Mouse (Mus musculus) c-Kit-positive CD71-negative TER-119-negative erythroid progenitor cells, embryonic 14.5 days (primary cell): ENCODE results near the gene Clec4e.
"Not testable (repeated sequence)": the region's sequence is repeated elsewhere in the genome, so short reads cannot be mapped to it uniquely, and the experiment has no call there.

ENCODE experiments used
- DNase-seq: peaks from one replicate; pipeline ENCODE4 v3.0.0-alpha.2; 2013; ENCODE audit warnings: low read depth

The Clec4e gene

DNA sequence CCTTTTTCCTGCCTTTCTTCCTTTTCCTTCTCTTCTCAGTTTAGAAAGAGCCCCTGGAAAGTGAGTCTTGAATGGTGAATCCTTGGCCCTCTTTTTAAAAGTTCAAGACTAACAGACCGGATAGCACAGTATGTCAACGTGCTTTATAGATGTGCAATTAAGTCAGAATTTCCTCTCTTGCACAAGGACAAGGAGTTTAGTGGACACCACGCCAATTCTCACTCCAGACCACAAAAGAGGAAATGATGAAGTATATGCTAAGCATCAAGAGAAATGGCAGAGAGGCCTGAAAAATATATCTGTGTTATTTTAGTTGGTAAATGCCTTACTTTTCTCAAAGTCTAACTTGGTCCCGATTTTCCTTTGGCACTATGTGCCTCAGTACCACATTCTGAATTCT is at the start of gene Clec4e:
Clec4e (minus strand) TSS at position 118 of the 400 bp plus-strand sequence.
- DNase-seq: no peak

DNA sequence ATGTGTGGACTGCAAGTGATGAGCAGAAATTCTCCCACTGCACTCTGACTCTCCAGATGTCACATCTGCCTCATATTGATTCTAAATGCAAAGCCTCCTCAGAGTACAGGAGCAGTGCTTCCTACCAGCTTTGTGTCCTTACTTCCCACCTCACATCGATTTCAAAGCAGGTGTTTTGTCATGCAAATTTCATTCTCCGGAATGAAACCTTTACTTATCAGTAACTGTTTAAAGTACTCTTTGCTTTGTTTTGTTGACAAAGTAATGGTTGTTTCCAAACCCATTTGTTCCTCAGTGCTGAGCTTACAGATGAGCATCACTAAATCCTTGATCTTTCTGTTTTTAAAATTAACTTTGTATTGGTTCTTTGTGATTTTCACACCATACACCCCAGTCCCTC is 42.8 kb upstream of the Clec4e start:
- no peak for DNase-seq

DNA sequence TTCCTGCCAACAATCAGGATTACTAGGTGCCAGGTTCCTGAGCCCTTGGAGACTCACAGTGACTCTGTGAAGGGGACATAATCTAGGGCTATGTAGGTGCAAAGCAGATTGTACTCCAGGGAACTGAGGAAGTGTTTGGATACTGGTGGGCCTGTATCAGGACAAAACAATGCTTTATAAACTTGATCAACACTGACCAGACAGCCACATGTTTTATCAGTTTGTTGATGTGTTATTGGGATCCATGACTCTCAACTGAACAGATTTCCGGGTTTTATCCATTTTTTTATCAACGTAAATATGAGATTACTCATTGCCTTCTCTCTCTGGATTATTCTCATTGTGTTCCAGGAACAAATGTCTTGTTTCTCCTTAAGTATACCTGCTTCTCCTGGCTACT is 18.4 kb upstream of the Clec4e start, which contains the start of gene Vmn2r19:
Vmn2r19 (plus strand) TSS at position 301 of the 400 bp plus-strand sequence.
- no peak for DNase-seq

DNA sequence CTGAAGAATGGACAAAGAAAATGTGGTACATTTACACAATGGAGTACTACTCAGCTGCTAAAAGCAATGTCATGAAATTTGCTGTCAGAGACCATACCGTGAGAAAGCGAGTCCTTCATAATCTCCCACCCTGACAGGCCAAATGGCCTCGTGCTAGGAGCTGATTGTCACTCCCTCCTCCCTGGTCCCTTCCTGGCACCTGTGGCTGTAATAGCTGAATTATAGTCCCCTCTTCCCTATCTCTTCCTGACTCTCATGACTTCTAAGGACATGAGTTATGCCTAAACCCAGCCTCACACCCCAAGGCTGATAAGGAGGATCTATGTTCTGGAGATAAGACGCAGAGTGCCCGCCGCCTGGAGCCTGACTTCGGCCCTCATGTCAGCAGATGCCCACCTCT is 16.6 kb upstream of the Clec4e start:
- not testable (repeated sequence) for DNase-seq

DNA sequence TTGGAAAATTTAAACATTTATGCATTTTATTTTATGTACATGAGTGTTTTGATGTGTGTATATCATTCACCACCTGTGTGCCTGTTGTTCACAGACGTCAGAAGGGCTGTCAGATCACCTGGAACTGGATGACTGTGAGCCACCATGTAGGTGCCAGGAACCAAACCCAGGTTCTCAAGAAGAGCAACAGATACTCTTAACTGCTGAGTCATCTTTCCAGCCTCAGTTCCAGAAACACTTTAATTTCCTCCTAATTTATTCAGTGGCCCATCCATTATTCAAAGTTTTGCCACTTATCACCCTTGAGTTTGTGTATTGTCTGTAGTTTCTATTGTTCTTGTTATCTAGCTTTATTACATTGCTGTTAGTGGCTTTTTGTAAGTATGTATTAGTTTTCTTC is 7.0 kb upstream of the Clec4e start:
- no peak for DNase-seq

DNA sequence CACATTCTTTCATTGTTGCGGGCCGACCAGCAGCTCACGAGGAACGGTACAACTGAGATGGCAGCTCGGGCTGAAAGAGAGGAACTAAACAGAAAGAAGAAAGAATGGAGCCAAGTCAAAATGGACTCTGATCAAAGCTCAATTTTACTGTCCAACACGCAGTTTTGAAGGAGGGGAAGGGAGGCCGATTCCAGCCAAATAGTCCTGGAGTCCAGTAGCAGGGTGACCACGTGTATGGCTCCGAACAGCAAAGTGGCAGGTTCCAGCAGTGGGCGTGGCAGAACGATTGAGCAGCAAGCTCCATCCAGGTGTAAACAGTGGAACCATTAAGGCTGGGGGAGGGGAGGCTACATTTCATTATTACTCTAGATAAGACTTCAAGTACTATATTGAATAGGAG is 3.8 kb upstream of the Clec4e start:
- not testable (repeated sequence) for DNase-seq

DNA sequence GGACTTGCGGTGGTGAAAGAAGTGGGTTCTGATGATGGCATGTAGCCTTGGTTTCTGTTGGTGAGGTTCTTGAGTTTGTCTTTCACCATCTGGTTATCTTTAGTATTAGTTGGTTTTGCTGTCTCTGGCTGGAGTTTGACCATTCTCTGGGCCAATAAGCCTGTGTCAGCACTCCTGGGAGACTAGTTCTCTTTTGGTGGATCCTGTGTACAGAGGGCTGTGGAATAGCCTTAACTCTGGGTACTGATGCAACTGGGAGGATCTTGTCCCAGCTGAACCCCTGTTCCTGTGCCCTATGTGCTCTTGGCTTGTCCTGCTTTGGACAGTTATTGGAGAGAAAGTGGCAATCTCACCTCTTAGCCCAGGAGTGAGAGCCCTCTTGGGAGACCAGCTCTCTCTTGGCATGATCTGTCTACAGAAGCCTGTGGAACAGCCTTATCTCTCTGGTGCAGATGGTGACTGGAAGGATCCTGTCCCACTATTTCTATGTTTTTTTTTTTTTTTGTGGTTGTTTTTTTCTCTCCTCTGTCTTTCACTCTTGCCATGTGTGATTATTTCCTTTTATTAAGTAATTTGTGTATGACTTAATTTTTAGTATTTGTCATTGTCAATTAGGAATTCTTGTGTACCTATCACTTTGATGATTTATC is 3.2 kb upstream of the Clec4e start:
- DNase-seq: peak; percentile 29

DNA sequence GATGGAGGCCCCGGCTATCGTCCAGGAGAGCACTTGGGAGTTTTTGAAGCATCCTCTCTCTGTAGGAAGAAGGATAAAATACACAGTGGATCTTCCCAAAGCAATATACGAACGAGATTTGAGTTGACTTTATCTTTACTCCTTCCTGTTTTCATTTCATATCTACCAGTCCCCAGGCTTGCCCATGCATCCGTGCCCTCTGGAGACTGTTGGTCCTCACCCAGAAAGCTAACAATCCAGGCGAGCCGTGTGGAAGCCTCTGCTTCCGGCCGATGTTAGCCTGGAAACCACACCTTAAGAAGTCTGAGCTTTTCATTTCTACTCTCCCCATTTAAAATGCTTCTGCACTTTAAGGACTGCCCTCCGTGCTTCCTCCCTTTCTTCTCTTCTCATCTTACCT is 739 bp downstream of the Clec4e start:
- DNase-seq: no peak

DNA sequence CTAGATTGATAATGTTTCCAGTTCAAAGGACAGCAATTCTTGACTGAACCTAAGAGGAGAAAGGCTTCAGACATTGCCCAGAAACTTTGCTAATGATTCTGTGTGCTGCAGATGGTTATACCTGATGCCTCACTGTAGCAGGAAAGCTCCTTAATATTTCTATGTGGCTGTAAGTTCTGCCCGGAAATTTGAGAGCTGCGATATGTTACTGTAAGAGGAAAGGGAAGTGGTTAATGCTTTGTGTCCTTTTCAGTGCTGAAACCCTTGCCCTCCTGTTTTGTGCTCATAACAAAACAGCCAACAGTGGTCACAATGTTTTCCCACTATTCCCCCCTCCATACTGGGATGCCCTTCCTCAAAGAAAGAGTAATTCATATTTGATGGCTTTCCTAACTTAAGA is 3.4 kb downstream of the Clec4e start:
- DNase-seq: no peak

DNA sequence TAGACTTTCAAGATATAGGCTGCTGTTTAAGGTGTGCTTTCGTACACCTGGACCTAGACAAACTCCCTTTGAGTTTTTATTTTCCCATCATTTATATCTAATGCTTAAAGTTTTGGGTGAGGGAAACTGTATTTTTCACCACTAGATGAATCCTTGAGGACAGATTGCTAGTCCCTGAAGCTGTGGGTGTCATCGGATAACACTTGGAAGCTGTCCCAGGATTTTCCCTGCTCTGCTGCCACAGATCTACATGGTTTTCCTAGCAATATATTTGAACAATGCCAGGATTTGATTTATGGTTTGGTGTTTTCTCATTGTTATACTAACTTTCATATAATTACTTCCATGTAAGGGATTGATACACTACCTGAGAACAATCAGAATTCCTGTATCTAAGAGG is 10.2 kb downstream of the Clec4e start:
- DNase-seq: no peak

DNA sequence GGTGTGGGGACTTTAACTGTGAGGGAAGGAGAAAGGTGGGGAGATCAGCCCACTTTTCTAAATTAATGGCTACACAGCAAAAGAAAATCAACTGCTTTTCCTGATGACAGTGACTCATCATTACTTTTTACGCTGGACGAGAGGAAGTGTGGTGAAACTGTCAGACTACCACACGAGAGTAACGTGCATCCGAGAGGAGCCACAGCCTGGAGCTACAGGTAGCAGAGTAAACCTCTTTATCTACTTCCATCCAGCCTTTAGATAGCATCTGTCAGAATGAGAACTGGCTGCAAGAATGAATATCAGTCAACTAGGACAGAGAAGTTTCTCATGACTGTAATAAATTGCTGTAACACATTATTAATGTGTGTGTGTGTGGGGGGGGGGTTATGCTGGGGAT is 22.7 kb downstream of the Clec4e start:
- no peak for DNase-seq

DNA sequence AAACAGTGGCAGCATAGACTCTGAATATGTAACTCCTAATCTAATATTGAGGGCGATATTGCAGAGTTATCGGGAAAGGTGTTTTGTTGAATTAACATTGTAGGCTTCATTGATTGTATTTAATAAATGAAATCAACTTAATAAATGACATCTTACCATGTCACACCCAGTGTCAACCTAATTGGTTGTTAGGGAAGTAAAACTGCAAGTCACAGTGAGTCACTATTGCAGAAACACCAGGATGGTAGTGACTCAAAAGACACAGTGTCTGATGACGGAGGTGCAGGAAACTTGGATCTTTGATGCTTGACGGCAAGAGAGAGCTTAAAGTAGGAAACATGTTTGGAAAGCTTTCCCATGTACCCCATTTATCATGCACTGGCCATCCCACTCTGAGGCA is 23.9 kb downstream of the Clec4e start:
- DNase-seq: no peak

DNA sequence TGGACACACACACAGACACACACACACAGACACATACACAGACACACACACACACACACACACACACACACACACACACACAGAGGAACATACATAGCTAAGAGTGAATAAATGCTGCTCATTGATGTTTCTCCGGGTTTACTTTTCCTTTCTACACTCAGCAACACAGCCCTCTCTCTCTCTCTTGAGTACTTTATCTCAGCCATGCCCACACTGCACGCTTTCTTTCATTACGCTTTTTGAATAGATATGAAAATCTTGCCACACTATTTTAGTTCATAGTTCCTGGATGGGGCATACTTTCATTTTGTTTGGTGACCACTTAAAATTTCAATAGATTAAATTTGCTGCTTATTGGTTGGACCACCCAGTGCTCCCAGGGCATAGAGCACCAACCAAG is 25.5 kb downstream of the Clec4e start:
- DNase-seq: no peak

DNA sequence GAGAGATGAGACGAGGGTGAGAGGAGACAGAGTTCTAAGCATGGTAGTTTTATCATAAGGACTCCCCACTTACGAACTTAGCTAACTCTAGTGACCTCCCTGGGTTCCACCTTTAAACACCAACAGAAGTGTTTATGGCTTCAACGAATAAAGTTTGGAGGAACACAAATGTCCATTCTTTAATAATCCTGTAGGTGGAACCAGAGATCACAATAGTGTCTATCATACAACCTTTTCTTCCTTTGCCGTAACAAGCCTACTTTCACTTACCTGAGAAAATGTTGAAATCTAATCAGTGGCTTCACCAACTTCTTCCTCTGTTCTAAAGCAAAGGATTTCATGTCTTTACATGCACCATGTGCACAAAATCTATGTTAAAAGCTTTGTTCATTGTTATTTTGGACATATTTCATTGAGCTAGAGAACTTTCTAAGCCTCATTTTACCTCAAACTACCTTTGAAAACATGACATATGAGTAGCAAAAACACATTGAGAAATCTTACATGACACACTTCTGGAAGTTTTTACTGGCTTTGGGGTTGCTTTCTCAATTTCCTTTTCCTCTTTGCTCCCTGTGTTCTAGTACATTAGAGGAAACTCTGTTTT is 28.0 kb downstream of the Clec4e start, which contains the start of gene Clec4d:
Clec4d (plus strand) TSS at position 557 of the 607 bp plus-strand sequence.
- peak; percentile 41 for DNase-seq

DNA sequence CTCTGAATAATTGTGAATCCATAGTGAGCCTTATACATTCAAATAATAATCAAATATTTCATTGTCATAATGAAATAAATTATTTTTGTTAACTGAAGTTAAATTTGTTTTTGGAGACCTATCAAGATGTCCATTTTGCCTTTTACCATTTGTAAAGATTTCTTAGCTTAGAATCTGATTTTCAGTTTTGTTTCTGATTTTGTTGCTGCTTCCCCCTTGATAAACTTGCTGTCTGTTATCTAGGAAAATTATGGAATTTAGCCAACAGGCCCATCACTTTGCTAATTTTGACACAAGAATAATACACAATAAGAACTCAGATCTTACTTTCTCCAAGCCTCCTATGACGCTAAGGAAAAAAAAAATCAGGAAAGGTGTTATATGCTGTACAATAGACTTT is 28.8 kb downstream of the Clec4e start:
- no peak for DNase-seq

DNA sequence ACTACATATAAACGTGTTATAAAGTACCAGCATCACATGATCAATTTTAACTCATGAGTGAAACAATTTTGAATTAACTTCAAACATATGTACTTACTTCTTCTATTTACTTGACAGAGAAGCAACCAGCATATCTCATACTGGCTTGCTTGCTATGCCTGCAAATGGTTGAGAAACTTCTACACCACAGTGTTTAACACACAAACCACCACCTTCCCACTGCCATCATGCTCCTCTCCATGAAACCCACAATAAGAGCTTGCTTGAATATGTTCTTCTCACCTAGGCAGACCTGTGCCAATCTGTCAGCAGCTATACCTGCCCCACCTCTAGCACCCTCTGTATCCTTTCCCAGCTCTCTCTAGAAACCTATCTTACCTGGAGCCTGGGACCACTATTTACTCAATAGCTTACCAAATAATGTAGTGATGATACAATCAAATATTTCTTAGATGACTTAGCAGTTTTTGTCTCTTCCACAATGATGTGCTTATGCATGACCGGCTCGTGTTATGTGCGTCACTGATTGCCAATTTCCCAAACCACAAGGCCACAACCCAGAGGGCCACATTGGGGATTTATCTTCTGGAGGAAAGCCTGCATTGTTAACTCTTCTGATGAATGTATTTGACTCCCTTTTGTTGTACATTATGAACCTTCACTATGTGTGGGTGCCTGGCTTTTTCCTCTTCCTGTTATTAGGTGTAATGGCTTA is 29.6 kb downstream of the Clec4e start:
- peak; percentile 40 for DNase-seq

DNA sequence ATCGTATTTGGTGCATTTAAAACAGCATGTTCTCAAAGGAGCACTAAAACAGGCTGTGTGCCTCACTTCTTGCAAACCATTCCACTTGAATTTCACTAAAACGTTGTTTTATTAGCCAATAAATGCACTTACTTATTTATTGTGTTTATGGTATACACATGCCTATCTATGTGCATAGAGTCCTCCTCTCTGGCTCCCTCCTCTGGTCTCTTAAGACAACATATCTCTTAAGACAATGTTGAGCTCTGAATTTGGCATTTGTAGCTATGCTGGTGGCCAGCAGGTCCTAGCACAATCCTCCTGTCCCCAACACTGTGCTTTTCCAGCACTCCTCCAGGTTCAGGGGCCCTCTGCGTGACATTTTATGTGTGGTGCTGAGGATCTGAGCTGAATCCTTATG is 30.7 kb downstream of the Clec4e start:
- DNase-seq: no peak

DNA sequence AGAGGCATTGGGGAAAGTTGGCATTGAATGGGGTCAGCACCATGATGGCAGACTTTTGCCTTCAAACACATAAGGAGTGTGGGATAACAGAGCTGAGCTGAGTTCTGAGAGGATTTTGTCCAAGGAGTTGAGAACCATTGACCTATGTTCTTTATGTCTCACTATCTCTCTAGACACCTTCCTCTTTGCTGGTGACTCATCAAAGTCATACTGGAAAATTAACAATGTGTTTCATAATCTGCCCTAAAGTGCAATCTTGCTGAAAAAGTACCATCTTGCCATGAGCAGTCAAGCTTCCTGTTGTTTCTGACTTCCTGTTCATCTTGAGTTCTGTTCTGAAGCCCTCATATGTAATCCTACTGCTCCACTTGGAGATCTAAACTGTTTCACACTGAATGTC is 36.9 kb downstream of the Clec4e start:
- DNase-seq: peak; percentile 49

DNA sequence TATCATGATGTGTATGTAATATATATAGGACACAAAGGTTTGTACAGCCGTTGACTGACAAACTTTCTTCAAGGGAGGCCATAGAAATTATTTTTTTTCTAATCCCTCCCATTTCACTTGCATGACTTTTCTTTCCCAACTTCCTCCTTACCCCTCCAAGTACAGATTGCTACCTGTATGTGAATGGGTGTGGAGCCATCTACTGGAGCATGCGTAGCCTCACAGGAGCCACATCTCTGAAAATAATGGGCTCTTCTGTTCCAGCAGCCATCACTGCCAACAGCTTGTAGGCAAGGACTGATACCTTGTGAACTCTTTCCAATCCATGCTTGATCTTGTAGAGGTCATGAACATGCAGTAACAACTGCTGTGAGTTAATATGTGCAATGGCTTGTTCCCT is 40.8 kb downstream of the Clec4e start:
- DNase-seq: not testable (repeated sequence)

DNA sequence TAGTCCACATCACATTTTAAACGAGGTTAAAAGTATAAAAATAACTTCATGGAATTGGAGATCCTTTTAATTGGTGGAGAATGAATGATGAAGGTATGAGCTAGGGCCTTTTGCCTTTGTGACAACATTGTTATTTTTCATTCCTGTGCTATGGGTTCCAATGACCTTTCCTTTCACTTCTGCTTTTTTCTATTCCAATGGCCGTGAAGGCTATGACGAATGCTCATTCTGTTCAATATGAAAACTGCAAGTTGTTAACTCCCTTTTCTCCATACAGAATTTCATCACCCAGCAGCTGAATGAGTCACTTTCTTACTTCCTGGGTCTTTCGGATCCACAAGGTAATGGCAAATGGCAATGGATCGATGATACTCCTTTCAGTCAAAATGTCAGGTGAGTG is 45.5 kb downstream of the Clec4e start:
- DNase-seq: no peak

DNA sequence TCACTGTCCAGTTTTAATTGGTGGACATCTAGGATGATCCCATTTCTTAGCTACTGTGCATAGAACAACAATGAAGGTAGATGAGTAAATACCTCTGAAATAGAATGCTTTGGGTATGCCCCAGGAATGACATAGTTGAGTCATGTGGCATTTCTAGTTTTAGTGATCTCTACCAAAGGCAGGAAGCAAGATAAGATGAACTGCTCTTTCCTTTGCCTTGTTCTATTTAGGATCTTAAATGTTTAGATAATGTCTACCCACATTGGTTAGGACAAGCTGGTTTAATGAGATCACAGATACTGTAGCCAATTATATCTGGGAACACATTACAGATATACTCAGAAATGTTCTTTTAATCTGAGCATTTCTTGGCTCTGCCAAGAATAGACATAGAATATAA is 52.1 kb downstream of the Clec4e start:
- no peak for DNase-seq
